Mouse (Mus musculus): ENCODE measurements around the gene Zfp583.
"Not testable (repeated sequence)": the region's sequence is repeated elsewhere in the genome, so short reads cannot be mapped to it uniquely, and the experiment has no call there.

Zfp583 gene

DNA sequence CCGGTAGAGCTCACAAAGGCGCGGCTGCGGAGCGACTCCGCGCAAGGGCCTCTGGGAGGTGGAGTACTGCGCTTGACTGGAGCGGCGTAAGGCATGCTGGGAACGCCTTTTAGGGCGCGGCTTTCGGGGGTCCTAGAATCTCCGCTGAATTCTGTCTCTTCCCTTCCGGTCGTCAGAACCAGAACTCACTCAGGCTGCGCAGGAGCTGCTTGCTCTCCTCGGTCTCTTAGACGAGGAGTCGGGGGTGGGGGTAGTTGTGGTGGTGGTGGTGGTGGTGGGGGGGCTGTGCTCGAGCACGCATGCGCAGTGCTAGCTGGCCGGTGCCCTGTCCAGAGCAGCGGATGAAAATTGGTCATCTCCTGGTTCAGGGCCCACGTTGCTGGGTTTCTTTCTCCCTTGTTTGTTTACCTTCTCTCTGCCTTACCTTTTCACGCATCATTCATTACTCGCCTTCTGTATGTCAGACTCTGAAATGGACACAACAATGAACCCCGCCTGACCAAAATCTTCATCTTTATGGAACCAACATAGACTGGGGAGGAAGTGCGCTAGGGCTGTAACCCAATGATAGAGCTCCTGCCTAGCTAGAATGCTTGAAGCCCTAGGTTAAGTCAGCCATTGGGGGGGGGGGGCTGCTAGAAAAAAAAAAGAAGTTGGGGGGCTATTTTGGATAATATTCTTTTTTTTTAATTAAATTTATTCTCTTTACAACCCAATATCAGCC lies at the start of gene Zfp583:
Gene Zfp583, minus strand, starts transcription at position 53 of the 724 bp plus-strand sequence.
- peak; percentile 80 for DNase-seq (ENCODE audit: low spot score)

DNA sequence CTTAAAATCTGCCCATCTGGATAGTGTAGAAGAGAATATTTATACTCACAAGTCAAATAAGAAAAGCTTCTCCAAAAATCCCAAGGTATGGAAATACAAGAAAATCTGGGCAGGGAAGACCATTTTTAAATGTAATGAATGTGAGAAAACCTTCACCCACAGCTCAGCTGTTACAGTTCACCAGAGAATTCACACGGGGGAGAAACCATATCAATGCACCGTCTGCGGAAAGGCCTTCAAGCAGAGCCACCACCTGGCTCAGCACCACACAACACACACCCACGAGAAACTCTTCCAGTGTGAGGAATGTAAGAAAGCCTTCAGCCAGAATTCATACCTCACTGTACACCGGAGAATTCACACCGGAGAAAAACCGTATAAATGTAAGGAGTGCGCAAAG lies 47.4 kb upstream of the Zfp583 start:
- DNase-seq (ENCODE audit: low spot score): no peak

DNA sequence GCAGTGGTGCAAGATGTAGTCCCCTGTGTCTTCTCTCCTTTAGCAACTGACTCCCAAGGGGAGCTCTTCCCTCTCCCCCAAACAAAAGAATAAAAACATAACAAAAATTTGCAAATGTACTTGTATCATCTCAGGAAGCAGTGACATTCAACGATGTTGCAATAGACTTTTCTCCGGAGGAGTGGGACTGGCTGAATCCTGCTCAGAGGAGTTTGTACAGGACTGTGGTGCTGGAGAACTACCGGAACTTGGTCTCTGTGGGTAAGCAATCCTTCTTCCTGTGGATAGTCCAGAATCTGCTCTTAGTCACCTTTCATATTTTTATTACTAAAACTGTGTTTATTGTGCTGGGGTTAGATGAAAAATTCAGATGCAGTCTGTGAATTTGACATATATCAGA lies 41.9 kb upstream of the Zfp583 start:
- no peak for DNase-seq (ENCODE audit: low spot score)

DNA sequence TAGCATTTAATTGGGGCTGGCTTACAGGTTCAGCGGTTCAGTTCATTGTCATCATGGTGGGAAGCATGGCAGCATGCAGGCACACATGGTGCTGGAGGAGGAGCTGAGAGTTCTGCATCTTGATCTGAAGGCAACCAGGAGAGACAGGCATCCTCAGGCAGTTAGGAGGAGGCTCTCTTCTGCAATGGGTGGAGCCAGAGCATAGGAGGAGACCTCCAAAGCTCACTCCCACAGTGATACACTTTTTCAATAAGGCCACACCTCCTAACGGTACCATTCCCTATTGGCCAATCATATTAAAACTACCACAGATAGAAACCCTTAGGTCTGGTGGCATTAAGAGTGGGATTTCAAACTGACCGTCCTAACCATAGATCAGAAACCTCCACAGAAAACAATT lies 38.4 kb upstream of the Zfp583 start:
- DNase-seq (ENCODE audit: low spot score): no peak

DNA sequence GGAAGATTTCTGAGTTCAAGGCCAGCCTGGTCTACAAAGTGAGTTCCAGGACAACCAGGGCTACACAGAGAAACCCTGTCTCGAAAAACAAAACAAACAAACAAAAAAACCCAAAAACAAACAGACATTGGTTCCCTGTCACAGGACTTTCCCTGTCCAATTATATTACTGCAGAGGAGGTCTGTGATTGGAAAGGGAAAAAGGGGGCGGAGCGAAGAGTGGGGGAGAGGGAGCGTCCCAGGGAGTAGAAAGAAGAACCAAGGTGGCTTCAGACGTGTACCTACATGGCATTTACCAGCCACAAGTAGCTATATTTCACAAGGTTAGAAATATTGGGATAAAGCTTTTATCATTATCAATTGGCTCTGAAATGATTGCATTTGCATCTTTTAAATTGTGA lies 37.1 kb upstream of the Zfp583 start:
- DNase-seq (ENCODE audit: low spot score): not testable (repeated sequence)

DNA sequence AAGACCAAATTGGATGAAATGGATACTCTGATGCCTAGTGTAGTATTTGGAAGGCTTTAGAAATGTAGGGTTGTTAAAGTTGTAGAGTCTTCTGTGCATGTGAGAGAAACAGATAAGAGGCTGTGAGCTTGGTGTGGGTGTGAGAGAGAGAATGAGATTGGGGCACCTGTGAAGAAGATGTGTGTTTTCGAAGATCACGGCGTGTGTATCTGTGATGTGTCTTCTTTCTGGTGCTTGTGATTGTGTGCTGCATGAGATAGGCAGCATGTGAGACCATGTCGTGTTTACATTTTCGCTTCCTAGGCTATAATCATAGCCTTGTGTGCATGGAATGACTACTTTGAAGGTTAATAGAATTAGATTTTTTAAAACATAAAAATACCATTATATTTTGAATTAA lies 36.1 kb upstream of the Zfp583 start:
- no peak for DNase-seq (ENCODE audit: low spot score)

DNA sequence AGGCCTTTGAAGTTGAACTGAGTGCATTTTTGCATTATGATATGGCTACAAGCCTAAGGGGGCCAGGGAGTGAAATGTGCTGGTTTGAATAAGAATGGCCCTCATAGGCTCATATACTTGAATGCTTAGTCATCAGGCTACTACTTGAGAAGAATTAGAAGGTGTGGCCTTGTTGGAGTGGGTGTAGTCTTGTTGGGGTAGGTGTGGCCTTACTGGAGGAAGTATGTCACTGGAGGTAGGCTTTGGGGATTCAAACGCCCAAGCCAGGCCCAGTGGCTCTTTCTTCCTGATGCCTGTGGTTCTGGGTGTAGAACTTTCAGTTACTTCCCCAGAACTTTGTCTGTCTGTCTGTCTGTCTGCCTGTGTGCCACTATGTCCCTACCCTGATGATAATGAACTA lies 33.7 kb upstream of the Zfp583 start:
- no peak for DNase-seq (ENCODE audit: low spot score)

DNA sequence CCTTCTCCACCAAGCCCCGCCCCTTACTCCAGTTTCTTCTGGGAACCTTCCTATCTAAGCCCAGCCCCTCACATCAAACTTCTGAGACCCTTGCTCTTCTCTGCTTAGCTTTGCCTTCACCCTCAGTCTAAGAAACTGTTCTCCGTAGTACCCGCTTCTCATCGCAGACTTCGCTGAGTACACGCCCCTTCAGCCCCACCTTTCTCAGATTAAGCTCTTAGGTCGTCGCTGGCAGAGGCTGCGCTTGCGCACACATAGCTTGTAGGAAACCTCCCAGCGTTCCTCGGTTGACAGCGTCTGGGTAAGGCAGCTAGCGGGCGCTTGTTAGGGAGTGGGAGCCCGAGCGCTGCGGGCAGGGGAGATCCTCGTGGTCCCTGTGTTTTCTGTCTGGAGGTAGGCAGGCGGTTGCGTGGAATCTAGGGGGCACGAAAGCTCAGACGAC lies 32.0 kb upstream of the Zfp583 start, which contains the start of gene Zfp78:
Gene Zfp78, plus strand, starts transcription at position 234 of the 442 bp plus-strand sequence.
- DNase-seq (ENCODE audit: low spot score): peak; percentile 85

DNA sequence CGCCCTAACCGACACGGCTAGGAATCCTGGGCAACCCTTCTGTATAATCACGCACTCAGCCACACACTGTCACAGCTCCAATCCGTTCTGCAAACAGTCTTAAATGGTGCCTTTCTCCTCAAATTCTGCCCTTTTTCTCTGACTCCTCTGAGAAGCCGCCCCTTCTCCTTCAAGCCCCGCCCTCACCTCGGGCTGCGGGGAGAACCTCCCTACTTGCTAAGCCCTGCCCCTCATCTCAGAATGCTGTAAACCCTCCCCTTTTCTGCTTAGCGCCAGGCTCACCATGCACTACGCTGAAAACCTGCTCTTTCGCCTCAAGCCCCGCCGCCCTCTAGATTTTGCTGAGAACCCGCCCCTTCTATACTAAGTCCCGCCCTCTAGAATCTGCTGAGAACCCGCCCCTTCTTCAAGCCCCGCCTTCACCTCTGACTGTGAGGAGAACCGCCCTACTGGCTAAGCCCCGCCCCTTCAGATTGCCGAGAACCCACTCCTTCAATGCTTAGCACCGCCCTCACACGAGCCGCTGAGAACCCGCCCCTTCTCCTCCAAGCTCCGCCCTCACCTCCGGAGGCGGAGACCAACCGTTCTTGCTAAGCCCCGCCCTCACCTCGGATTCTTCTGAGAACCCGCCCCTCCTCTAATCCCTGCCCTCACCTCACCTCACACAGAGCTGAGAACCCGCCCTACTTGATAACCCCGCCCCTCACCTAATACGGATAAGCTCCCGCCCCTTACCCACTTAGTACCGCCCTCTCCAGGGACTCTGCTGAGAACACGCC lies 31.4 kb upstream of the Zfp583 start:
- DNase-seq (ENCODE audit: low spot score): peak; percentile 99

DNA sequence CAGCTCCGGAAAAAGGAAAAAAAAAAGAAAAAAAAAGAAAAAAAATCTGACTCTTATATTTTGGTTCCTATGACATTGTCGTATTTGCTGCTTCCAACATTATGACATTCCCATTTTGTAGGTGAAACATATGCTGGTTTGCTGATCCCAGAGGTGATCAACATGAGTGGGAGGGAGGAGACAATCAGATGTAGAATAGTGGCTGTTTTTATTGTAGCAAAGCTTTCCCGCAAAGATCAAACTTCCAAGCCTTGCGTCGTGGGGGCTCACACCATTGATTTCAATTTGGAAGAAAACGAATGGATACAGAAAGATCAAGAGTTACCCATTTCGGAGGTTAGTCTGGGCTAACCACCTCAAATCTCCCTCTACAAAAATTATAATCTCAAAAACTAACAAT lies 30.7 kb upstream of the Zfp583 start:
- DNase-seq (ENCODE audit: low spot score): no peak

DNA sequence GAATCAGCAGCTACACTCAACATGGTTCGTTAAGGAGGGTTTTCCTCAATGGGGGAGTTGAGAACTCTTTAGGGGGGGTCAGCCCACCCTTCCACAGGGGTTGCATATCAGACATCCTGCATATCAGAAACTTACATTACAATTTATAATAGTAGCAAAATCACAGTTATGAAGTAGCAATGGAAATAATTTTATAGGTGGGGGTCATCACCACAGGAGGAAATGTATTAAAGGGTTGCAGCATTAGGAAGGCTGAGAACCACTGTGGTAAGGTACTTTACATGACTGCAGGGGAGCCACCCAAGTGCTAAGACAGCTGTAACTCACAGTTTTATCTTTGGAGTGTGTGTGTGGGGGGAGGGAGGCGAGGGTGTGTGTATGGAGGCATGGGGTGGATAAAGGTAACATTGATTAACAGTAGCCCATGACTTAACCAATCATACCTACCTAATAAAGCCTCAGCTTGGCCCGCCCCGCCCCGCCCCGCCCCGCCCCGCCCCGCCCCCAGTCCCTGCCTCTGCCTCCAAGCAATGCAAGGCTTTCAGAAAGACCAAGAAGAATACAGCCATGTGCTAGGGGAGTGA lies 29.5 kb upstream of the Zfp583 start:
- DNase-seq (ENCODE audit: low spot score): no peak

DNA sequence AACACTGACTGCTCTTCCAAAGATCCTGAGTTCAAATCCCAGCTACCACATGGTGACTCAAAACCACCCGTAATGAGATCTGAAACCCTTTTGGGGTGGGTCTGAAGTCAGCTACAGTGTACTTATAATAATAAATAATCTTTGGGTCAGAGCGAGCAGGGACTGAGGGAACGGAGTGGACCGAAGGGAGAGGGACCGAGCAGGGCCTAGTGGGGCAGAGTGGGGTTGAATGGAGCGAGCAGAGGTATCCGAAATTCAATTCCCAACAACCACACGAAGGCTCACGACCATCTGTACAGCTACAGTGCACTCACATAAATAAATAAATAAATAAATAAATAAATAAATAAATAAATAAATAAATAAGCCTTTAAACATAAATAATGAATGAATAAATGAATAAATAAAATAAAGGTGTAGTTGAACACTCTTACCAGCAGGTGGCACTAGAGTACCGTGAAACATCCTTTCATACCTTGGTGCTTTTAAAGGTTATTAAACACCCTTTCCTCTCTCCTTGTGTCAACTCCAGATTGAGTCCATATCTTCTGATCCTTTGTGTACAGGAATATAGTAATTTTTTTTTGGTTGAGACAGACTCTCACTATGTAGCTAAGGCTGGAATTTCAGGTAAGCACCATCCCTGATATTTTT lies 28.0 kb upstream of the Zfp583 start:
- DNase-seq (ENCODE audit: low spot score): no peak

DNA sequence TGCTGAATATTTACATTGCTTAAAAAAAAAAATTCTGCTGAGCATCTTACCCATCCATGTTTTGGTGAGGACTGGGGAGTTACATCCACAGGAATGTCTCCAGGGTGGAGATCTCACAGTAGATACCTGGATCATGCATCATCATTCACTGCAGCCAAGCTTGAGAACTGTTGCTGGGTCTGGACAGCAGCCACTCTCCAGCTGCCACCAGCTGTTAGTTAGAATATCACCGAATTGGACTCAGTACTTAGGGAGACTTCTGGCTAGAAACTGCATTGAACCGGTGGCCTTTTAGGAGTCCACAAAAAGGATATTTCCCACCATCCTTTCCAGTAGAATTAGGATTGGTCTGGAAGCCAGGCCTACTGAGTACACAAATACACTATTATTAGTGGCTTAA lies 27.0 kb upstream of the Zfp583 start:
- DNase-seq (ENCODE audit: low spot score): peak; percentile 7

DNA sequence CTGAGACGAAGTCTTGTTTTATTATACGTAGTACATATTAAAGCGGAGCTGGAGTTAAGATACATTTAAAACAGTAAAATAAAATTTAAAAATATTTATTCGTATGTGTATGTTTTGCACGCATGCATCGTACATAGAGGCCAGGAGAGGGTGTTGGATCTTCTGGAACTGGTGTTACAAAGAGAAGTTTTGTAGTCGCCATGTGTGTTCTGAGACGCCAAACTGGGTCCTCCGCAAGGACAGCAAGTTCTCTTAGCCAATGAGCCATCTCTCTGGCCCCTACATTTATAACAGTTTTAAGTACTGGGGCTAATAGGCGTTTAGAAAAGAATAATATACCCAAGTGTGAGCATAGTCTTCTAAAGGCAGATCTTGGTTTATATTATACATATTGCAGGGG lies 13.0 kb upstream of the Zfp583 start:
- no peak for DNase-seq (ENCODE audit: low spot score)

DNA sequence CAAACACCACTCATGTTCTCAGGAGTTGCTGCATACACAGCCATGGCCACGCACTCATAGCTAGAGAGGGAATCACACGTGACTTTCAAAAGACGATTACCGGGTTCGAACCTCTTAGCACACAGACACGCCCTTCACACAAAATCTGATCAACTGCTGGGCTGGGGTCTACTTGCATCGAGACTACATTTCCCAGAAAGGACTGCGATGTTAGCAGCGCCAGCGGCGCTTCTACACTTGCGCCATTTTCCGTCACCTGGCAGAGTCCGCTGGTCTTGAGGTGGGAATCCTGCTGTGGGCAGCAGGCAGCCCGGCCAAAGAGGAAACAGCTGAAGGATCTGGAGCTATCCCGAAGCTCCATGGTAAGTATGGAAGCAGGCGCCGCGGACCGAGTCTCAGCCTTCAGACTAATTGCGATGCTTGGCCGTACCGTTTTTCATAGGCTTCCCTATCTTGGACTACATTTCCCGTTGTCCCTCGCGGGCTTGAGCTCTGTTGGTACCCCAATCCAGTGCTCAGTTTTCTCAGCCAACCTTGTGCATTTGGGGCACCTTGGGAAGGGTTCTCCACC lies 12.5 kb upstream of the Zfp583 start, which contains the start of gene Gm3854:
Gene Gm3854, plus strand, starts transcription at position 259 of the 571 bp plus-strand sequence.
- peak; percentile 39 for DNase-seq (ENCODE audit: low spot score)

DNA sequence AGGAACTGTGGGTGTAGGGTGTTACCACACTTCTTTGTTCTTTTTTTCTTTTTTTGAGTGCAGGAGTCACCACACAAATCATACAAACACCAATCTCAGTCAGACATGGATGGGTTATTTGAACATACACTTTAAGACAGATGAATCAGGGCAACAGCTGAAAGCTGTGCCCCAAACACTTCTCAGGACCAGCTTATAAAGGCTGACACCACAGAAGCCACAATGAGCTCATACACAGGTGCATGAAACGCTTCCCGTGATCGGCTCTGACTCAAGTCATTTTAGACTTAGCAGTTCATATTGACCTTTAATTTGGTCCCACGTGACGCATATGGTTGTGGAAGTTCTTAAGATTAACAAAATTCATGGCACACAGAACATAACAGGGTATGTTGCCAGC lies 8.8 kb upstream of the Zfp583 start:
- no peak for DNase-seq (ENCODE audit: low spot score)

DNA sequence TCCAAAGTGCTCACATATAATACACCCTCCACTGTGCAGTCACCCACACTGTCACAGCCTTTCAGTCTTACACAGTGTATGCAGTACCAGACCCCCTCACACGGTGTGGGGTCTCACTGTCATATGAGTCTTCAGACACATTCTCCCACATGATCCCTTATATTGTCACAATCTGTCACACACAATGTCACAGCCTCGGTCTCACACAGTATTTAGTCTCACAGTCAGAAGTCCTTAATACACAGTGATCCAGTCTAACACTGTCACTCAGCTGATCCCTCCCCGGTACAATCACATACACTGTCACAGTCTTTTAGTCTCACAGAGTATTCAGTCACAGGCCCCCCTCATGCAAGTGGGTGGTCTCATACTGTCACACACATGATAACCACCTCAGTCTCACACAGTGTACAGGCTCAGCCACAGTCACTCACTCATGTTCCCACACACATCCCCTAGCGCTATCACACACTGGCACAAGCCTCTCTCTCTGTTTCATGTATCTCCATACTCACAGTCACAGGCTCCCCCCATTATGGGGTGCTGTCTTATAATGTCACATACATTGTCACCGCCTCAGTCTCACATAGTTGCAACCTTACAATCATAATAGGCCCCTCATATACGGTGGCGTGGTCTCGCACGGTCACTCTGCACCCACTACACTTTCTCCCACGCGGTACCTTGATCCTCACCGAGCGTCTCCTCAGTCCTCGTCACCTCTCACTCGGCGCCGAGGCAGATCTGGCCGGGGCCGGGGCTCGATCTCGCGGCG lies 440 bp downstream of the Zfp583 start:
- no peak for DNase-seq (ENCODE audit: low spot score)

DNA sequence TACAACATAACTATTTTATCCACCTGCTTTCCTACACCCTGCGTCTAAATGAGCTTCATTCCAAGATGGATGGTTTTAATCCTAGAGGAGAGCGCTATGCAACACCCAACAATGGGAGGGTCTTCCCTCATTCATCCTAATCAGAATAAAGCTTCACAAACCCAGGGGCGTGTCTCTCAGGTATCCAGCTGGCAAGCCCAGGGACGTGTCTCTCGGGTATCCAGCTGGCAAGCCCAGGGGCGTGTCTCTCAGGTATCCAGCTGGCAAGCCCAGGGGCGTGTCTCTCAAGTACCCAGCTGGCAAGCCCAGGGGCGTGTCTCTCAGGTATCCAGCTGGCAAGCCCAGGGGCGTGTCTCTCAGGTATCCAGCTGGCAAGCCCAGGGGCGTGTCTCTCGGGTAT lies 30.3 kb downstream of the Zfp583 start:
- DNase-seq (ENCODE audit: low spot score): peak; percentile 28

DNA sequence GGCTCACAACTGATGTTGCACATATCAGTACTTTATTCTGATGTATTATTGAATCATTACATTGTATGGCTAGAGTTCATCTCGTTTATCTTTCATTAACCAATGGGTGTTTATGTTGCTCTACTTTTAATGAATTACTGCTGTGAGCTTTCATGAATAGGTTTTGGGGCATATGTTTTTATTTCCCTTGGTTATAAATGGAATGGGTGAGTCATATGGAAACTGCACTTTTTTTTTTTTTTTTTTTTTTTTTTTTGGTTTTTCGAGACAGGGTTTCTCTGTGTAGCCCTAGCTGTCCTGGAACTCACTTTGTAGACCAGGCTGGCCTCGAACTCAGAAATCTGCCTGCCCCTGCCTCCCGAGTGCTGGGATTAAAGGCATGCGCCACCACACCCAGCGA lies 40.0 kb downstream of the Zfp583 start:
- DNase-seq (ENCODE audit: low spot score): not testable (repeated sequence)

DNA sequence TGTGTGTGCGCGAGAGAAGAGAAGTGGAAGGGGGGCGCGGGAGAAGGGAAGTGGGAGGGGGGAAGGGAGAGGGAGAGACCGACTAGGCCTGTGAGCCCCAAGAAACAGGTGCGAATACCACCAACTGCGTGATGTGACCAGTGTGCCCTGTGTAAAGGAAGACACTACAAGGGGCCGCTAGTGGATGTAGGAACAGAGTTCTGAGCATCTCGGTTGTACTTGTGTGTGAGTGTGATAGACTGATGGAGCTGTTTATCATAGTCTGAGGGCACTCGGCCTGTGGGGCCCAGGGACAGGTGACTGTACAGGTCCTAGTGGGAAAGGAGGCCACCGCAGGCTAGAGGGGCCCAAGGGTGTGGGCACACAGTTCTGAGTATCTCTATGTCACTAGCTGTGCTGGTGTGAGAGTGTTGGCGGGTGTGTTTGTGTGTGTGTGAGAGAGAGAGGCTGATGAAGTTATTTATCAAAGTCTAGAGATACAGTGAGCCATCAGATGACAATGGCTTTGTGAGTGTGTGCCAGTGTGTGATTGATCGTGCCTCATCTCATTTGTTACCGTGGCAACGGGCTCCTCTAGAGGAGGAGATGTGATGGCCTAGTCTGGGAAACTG lies 44.1 kb downstream of the Zfp583 start:
- no peak for DNase-seq (ENCODE audit: low spot score)
